Mouse (Mus musculus): ENCODE measurements around the gene Lef1. TPM values are rescaled to one million over a fixed set of nuclear protein-coding genes. Genes with fewer than 3 reads are reported as not detected.

Lef1 gene
- polyA plus RNA-seq, 2 experiments from 2014 or later = 208 to 272 TPM

DNA sequence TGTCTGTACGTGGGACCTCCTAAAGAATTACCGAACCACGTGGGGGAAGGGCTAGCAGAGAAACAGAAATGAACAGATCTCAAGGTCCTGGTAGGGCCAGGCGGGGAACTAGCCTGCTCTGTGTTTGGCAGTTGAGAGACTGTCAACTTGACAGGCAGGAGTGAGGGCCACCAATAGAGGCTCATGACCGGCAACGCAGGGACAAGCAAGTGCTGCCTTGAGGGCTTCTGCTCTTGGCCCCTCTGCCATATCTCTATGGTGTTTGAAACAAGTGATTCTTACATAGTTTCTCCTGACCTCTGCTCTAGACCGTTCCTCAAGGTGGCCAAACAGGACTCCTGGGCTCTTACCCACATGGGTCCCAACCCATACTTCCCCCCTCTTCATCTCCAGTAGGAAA, 141.3 kb downstream of the Lef1 start:
- ATAC-seq = no peak

DNA sequence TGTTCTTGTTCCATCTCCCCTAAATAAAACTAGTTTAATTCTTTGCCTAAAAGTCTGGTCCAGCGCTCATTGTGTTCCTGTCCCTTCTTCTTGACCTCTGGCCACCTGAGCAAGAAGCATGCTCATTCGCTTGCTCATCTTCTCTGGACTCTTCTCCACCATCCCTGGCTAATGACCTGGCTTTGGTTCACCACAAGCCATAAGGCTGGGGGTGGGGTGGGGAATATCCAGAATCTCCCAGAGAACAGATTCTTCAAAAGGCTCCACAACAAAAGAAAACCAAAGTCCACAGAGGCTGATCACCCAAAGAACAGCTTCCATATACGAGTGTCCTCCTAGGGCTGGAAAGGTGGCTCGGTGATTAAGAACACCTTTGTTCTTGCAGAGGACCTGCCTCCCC, 144.7 kb downstream of the Lef1 start:
- no peak for ATAC-seq

DNA sequence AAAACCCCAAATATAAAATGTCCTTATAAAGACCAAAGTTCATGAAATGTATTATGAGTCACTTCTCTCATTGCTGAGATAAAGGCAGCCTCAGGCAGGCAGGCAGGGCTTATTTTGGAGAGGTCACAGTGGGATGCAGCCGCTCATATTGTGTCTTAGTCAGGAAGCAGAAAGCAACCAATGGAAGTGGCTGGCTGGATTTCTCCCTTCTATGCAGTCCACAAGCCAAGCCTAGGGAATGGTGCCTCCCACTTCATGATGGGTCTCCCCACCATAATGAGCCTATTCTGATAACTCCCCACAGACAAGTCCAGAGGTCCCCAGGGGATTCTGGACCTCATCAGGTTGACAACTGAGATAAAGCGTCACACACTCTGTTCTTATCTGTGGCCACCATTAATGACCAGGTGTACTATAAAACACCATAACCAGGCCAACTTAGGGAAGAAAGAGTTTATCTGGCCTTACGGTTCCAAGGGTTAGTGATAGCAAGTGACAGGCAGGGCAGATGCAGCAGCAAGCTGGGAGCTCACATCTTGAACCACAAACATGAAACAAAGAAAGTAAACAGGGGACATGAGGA, 145.2 kb downstream of the Lef1 start:
- no peak for ATAC-seq

DNA sequence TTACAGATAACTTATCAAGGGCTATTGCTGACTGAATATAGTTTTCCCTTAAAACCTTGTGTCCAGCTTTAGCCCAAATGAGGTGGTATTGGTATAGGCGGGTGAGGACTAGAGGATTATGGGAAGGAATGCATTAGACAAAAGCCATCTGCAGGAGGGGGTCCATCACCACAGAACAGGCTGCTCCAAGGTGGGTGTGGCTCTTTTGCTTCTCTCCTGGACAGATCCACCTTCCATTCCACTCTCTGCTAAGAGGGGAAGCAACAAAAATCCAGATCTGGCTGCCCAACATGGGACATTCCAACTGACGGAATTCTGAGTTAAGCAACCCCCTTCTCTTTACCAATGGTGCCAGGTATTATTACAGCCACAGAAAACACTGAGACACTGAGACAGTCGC, 148.7 kb downstream of the Lef1 start:
- ATAC-seq = no peak

DNA sequence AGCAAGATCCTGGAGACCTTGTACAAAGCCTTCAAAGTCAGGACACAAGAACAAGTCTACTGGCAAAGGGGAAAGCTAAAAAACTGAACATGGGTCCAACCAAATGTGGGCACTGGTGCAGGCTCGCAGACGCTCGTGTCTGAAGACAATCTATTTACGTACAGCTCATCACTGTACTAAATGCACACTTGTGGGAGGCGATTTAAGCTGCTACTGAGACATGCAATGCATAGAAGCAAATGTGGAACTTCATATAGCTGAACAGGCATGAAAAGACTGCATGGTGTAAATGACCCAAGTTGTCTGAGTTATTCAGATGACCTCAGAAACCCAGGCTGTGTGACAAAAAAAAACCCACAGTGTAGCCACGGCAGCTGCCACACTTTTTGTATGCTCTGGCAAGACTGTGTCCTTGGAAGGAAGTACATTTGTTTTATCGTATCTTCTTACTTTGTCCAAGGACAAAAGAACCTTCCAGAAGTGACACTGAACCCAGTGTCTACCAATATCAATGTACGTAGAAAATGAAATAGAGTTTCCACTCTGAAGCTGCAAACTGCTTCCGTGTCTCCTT, 149.2 kb downstream of the Lef1 start:
- no peak for ATAC-seq

DNA sequence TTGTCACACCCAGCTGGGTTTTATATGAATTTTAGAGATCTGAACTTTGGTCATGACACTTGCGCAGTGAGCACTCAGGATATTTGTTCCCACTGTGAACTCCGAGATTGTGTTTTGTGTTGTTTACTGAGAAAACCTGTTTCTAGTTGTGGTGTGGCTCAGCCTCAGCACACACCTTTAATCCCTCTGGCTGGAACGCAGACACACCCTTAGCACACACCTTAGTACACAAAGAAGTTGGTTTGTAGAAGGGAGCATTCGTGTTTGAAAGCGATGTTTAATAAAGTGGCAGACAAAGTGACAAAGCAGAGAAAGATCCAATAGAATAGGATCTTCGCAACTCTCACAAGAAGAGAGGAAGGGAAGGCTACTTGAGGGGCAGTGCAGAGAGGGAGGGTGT, 150.1 kb downstream of the Lef1 start:
- no peak for ATAC-seq

DNA sequence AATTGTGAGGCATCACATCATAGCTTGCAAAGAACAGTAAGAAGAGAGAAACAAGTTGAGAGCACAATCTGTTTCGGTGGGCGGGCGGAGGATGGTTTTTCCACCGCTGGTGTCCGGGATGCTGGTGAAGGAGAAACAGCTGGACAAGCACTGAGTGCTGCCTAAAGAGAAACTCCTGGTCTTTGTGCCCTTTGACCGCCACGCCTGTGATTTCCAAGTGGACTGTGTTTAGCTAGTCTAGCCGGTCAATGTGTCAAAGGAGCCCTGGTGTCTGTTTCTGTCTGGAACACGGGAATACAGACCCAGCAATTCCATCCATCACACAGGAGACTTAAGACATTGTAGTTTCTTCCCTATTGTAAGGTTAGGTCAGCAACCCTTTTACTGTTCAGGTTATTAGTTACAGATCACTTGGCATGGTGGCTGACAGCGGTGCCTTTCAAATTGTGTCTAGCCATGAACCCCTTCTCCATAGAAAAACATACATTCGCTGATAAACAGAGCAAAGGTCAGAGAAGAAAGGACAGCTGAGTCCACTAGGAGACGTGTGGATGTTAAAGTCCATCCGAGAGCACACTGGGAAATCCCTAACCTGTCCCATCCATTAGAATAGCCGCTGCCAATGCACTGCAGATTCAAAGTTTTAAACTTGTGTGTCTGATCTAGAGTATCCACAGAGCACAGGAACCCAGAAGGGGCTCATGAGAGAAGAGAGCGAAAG, 153.7 kb downstream of the Lef1 start:
- no peak for ATAC-seq

DNA sequence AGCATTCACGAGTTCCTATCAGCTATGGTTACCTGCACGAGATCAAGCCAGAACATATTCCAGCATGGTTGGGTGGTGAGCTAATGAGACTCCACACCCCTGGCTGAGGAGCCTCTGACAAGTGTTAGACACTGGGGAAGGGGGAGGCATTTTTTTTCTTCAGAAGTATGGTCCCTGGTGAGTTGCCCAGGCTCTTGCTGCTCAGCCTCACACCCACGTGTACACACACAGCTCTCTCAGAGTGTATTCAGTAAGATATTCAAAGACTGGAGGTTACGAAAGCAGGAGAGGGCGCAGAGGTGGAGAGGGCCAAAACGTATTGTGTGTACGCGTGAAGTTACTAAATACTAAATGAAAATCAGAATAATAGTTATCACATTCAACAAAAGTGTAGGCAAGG, 155.2 kb downstream of the Lef1 start:
- no peak for ATAC-seq

DNA sequence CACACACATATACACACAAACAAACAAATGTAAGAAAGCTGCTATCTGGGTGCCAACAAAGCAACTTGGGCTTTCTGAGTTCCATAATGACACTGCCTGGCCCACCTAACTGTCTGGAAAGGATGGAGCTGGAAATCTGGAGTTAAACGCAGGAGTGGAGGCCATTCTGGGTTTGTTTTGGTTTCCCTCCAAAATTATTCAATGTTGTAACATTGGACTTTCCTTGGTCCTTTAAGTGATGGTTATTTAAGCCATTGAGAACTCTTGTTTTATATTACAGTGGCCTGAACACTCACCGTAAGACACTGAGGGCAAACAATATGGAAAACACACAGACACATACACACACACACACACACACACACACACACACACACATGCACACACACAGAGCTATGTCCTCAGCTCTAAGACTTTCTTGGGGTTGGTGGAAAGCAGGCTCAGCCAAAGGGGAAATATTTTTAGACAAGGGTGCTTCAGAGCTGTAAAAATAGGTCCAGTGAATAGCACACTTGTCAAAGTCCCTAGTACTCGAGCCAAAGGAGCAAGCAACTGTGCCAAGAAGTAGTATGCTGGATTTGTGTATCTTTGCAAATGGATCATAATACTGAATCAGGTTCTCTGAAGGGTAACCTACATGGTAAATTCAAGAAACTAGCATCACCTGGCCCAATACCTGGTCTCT, 156.2 kb downstream of the Lef1 start:
- no peak for ATAC-seq

DNA sequence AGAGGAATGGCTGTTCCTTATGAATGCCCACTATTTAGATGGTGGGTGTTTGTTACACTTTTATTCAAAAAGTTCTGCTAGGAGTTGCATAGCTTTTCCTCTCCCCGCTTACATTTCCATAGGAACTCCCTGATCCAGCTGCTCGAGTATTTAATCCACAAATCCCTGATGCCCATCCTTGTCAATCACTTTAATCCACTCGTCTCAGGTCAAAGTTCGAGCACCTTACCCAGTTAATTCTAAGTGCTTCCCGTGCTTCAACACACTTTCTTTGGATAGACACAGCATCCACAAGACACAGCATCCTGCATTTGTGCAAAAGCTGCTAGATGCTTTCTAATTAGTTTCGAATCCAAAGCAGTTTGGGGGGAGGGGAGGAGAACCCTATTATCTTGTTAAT, 160.1 kb downstream of the Lef1 start:
- ATAC-seq = no peak

DNA sequence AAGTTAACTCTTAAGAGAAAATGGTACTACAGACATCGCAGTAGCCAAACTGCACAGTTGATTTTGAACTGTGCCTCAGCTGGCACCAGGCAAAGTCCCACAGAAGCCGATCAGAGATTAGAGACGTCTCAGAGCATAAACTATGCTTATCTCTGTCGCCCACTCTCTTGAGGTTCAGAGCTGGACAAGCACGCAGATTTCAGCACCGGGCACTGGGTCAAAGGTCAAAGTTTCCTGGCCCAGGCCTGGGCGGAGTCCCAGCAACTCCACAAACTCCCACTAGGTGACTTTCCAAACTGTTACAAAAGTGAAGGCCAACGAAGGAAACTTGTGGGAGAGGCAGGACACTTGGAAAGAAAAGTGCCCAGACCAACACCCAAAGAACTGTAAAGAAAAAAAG, 160.9 kb downstream of the Lef1 start:
- no peak for ATAC-seq

DNA sequence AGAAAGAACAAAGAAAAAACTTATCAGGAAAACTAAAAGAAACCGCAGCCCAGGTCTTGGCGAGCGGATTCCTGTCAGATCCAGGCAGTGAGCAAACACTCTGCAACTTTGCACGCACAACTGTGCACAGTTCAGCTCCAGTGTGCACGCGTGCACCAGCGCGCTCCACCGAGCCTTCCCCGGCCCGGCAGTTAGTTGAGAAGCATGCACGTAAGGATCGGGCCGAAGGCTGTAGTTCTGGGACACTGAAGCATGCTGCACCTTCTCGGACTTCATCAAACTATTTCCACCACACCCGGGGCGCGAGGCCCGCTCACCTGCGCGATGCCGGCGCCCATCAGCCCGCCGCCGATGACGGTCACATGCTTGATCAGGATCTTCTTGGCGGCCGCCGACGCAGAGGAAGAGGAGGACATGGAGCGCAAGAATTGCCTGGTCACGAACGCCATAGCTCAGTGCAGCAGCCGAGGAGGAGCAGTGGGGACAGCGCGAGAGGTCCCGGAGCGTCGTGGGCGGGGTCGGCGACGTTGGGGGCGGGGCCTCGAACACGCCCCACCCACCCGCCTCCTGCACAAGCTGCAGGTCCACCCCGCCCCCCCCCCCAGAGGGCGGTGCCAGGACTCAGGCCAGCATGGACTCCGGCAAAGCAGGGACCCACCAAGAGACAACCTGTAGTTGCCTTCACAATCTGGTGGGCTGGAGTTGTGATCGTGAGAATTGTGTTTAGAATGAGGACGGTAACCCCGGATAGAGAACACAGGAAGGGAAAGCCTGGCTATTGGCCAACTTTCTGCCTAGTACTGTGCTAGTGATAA, 161.5 kb downstream of the Lef1 start, which contains the start of gene Hadh:
TSS of gene Hadh (minus strand) at position 543 of the 815 bp plus-strand sequence.
- peak; percentile 80 for ATAC-seq

DNA sequence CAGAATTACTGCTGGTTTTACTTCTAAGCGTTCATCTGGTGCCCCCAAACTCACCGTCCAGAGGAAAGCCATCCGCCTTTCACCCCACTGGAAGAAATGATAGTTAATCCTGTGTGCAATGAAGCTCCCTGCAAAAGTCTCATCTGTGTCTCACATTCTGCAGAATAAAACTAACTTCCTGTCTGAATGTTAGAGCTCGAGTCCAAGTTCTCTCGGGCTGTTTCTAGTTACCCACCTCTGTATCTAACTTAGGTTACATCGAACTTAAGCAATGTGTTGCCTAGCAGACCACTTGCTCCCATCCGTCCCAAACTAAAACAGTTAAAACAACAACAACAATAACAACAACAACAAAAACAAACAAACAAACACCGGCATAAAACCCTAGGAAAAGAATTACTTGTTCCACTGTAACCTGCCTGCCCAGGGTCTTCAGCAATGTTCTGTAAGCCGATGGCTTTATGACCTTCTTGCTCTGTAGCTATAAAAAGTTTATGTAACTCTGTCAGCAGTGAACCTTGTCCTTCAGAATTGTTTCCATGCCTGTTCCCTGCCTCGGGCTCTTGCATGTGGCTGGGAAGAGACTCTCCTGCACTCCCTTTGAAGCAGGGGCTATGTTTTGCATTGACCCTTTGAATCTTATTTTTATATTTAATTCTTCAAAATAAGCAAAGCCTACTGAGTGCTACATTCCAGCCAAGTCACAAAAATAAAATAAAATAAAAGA, 162.3 kb downstream of the Lef1 start:
- peak; percentile 59 for ATAC-seq

Other genes with a start within 250 kb of the Lef1 start
- gene Hadh, start 161.6 kb downstream of the Lef1 start, polyA plus RNA-seq (2017; shearing (Covaris generic)) = 10 to 100 TPM; 78.8 to 91.6 TPM
- 1 to 10 TPM in 1 of 2 experiments, under 1 TPM in 1; 0.97 to 1.3 TPM for gene Cyp2u1, start 192.8 kb downstream of the Lef1 start, polyA plus RNA-seq (2017; shearing (Covaris generic))

All from CD4-positive, CD25-positive, alpha-beta regulatory T cell, adult 4 months (primary cell).